Comparison of ENCODE assay signal across 17 mouse cellular contexts in genomic region chr12:79060766-79061652, GRCm38 (mm10). TPM values are rescaled to one million over a fixed set of nuclear protein-coding genes. Genes with fewer than 3 reads are reported as not detected.
DNase-seq lines count a peak whose midpoint lies in the region; ATAC-seq lines count a peak whose summit lies in the region.
"Had no signal": no experiment of that assay in that cellular context is flagged by ENCODE, and none has a peak within 500 bp of the region (broad histone marks: within the 10 kb centered on the region; RNA-seq: fewer than 3 reads in every experiment).

No protein-coding gene starts in this region.

- no peak overlapping the region for H3K9ac ChIP-seq in lung, embryonic 16.5 days (ENCODE audit: low read length)
- H3K9ac ChIP-seq in stomach, embryonic 14.5 days (replicated peaks; ENCODE audit: low read depth, low read length) = no peak overlapping the region
- no peak overlapping the region for H3K9ac ChIP-seq in hindbrain, embryonic 12.5 days
- H3K9ac ChIP-seq: forebrain, postnatal 0 days; kidney, embryonic 15.5 days; neural tube, embryonic 15.5 days had no signal

- peak; percentile 57; the same call in 1 of the 2 replicates for ATAC-seq in lung, embryonic 16.5 days (ENCODE audit: low read depth)
- peak; percentile 94 for ATAC-seq in granulocyte monocyte progenitor cell, adult 5-6 weeks (replicated peaks; ENCODE audit: poor library complexity, severe bottlenecking)
- ATAC-seq in stomach, embryonic 14.5 days (ENCODE audit: insufficient number of reproducible peaks, insufficient read depth, low FRiP score, low read depth) = no peak
- ATAC-seq in hindbrain, embryonic 12.5 days (ENCODE audit: low FRiP score) = no peak
- ATAC-seq: forebrain, postnatal 0 days; inflammation-experienced regulatory T-cells, adult 6 months had no signal

- no peak overlapping the region; the same call in 1 of the 2 replicates for H3K27ac ChIP-seq in lung, embryonic 16.5 days (ENCODE audit: low read length)
- peak overlapping the region; percentile 4; the same call in 1 of the 2 replicates for H3K27ac ChIP-seq in stomach, embryonic 14.5 days (ENCODE audit: low read length)
- H3K27ac ChIP-seq in hindbrain, embryonic 12.5 days = no peak overlapping the region
- H3K27ac ChIP-seq: hindbrain, embryonic 10.5 days; kidney, embryonic 15.5 days; neural tube, embryonic 15.5 days had no signal

- no peaks in the 10 kb centered on the region for H3K9me3 ChIP-seq in lung, embryonic 16.5 days (ENCODE audit: control insufficient read depth, low read length)
- no peaks in the 10 kb centered on the region for H3K9me3 ChIP-seq in stomach, embryonic 14.5 days (ENCODE audit: control insufficient read depth, low read depth, low read length)
- no peaks in the 10 kb centered on the region for H3K9me3 ChIP-seq in hindbrain, embryonic 12.5 days (replicated peaks)
- H3K9me3 ChIP-seq: hindbrain, embryonic 10.5 days; kidney, embryonic 15.5 days; megakaryocyte, embryonic 14.5 days; neural tube, embryonic 15.5 days had no signal

- peaks cover 6% of the 10 kb centered on the region; the same call in 1 of the 2 replicates for H3K4me1 ChIP-seq in lung, embryonic 16.5 days (replicated peaks; ENCODE audit: control insufficient read depth, insufficient read depth, low read length)
- H3K4me1 ChIP-seq in stomach, embryonic 14.5 days (ENCODE audit: control insufficient read depth, insufficient read depth, low read length) = 0 out of 2 replicates have a peak, but pooled peaks cover 4% of the 10 kb centered on the region
- no peaks in the 10 kb centered on the region for H3K4me1 ChIP-seq in hindbrain, embryonic 12.5 days
- H3K4me1 ChIP-seq: kidney, embryonic 15.5 days; neural tube, embryonic 15.5 days had no signal

- no peaks in the 10 kb centered on the region for H3K36me3 ChIP-seq in lung, embryonic 16.5 days (ENCODE audit: control insufficient read depth, insufficient read depth, low read length)
- no peaks in the 10 kb centered on the region; the same call in 1 of the 2 replicates for H3K36me3 ChIP-seq in stomach, embryonic 14.5 days (ENCODE audit: control insufficient read depth, insufficient read depth, low read length)
- H3K36me3 ChIP-seq in hindbrain, embryonic 12.5 days = peaks cover 25% of the 10 kb centered on the region

- no peak overlapping the region for H3K4me2 ChIP-seq in lung, embryonic 16.5 days (ENCODE audit: low read depth, low read length)
- no peak overlapping the region for H3K4me2 ChIP-seq in stomach, embryonic 14.5 days (replicated peaks; ENCODE audit: low read depth, low read length)
- H3K4me2 ChIP-seq in hindbrain, embryonic 12.5 days (replicated peaks) = no peak overlapping the region
- H3K4me2 ChIP-seq: kidney, embryonic 15.5 days; liver, embryonic 11.5 days; neural tube, embryonic 15.5 days had no signal

- WGBS in lung, embryonic 16.5 days = 59% methylated on average over 7 of the region's 7 CpGs
- WGBS in stomach, embryonic 14.5 days = 73% methylated on average over 7 of the region's 7 CpGs
- WGBS in hindbrain, embryonic 12.5 days = 82% methylated on average over 7 of the region's 7 CpGs

- H3K27me3 ChIP-seq in lung, embryonic 16.5 days (ENCODE audit: control insufficient read depth, insufficient read depth, low read depth, low read length) = no peaks in the 10 kb centered on the region
- H3K27me3 ChIP-seq in stomach, embryonic 14.5 days (ENCODE audit: control insufficient read depth, insufficient read depth, low read length) = no peaks in the 10 kb centered on the region
- no peaks in the 10 kb centered on the region for H3K27me3 ChIP-seq in hindbrain, embryonic 12.5 days
- H3K27me3 ChIP-seq: kidney, embryonic 15.5 days; neural tube, embryonic 15.5 days had no signal

- no peak overlapping the region for H3K4me3 ChIP-seq in lung, embryonic 16.5 days (ENCODE audit: low read length)
- H3K4me3 ChIP-seq in stomach, embryonic 14.5 days (ENCODE audit: low read depth, low read length) = no peak overlapping the region
- H3K4me3 ChIP-seq in hindbrain, embryonic 12.5 days = no peak overlapping the region
- H3K4me3 ChIP-seq: hindbrain, embryonic 10.5 days; kidney, embryonic 15.5 days; megakaryocyte, embryonic 14.5 days; neural tube, embryonic 15.5 days had no signal

- DNase-seq in adrenal gland, postnatal 14 days = peak; percentile 7
- DNase-seq in adrenal gland, adult 2 months = no peak
- no peak for DNase-seq in lung, postnatal 4 days
- no peak for DNase-seq in thymus, postnatal 0 days (ENCODE audit: low spot score)
- DNase-seq: cerebellum, adult 8-10 months; forebrain, postnatal 0 days; left cerebral cortex, postnatal 4 days had no signal

RNA-seq across cellular contexts. Expression of gene Pigh, which starts 28.4 kb away (rescaled TPM):
- 8.2 and 10.0 TPM in 2 replicates for total RNA-seq in adrenal gland, postnatal 14 days (2021)
- total RNA-seq in adrenal gland, adult 2 months (2021) = 10 to 100 TPM; 10.5 to 12.6 TPM
- 16.7 and 17.5 TPM in 2 replicates for polyA plus RNA-seq in adrenal gland, adult 2 months (2012; rRNA removed)
- 25.9 and 26.4 TPM in 2 replicates for polyA plus RNA-seq in lung, embryonic 16.5 days (2015; fragmentation: Nextera tagmentation; extraction: Ambion mirVana)
- total RNA-seq in granulocyte monocyte progenitor cell, adult 5-6 weeks (2014; fragmentation: Nextera tagmentation) = 13.6 and 14.3 TPM in 2 replicates
- 14.7 and 14.8 TPM in 2 replicates for total RNA-seq in granulocyte monocyte progenitor cell, adult 5-6 weeks (2017)
- polyA plus RNA-seq in stomach, embryonic 14.5 days (2014; fragmentation: Nextera tagmentation; extraction: Ambion mirVana) = 36.0 and 37.4 TPM in 2 replicates
- polyA plus RNA-seq in thymus, postnatal 0 days (2015; fragmentation: Nextera tagmentation; extraction: Ambion mirVana) = 18.0 and 19.5 TPM in 2 replicates
- polyA plus RNA-seq in hindbrain, embryonic 12.5 days (2016; fragmentation: Nextera tagmentation; extraction: Ambion mirVana) = 27.1 and 28.3 TPM in 2 replicates

RNA-seq across cellular contexts. Expression of gene Plekhh1, which starts 32.0 kb away (rescaled TPM):
- 1.8 and 2.6 TPM in 2 replicates for total RNA-seq in adrenal gland, postnatal 14 days (2021)
- total RNA-seq in adrenal gland, adult 2 months (2021) = 1 to 10 TPM; 1.8 to 2.2 TPM
- 1.4 and 2.1 TPM in 2 replicates for polyA plus RNA-seq in adrenal gland, adult 2 months (2012; rRNA removed)
- polyA plus RNA-seq in lung, embryonic 16.5 days (2015; fragmentation: Nextera tagmentation; extraction: Ambion mirVana) = 2.6 and 3.1 TPM in 2 replicates
- total RNA-seq in granulocyte monocyte progenitor cell, adult 5-6 weeks (2014; fragmentation: Nextera tagmentation) = 0.41 TPM in 1 of 2 replicates, not detected in the other
- total RNA-seq in granulocyte monocyte progenitor cell, adult 5-6 weeks (2017) = 0.09 and 0.21 TPM in 2 replicates
- polyA plus RNA-seq in stomach, embryonic 14.5 days (2014; fragmentation: Nextera tagmentation; extraction: Ambion mirVana) = 4.7 and 4.8 TPM in 2 replicates
- 0.33 and 0.46 TPM in 2 replicates for polyA plus RNA-seq in thymus, postnatal 0 days (2015; fragmentation: Nextera tagmentation; extraction: Ambion mirVana)
- polyA plus RNA-seq in hindbrain, embryonic 12.5 days (2016; fragmentation: Nextera tagmentation; extraction: Ambion mirVana) = 4.9 and 5.7 TPM in 2 replicates

RNA-seq across cellular contexts. Expression of gene Tmem229b, which starts 53.6 kb away (rescaled TPM):
- total RNA-seq in adrenal gland, postnatal 14 days (2021) = 12.6 and 15.5 TPM in 2 replicates
- total RNA-seq in adrenal gland, adult 2 months (2021) = 10 to 100 TPM in 1 of 2 experiments, 1 to 10 TPM in 1; 5.8 to 11.3 TPM
- polyA plus RNA-seq in adrenal gland, adult 2 months (2012; rRNA removed) = 9.2 and 9.3 TPM in 2 replicates
- polyA plus RNA-seq in lung, embryonic 16.5 days (2015; fragmentation: Nextera tagmentation; extraction: Ambion mirVana) = 6.7 and 9.5 TPM in 2 replicates
- total RNA-seq in granulocyte monocyte progenitor cell, adult 5-6 weeks (2014; fragmentation: Nextera tagmentation) = 104 and 113 TPM in 2 replicates
- 83.8 and 100 TPM in 2 replicates for total RNA-seq in granulocyte monocyte progenitor cell, adult 5-6 weeks (2017)
- 5.3 and 5.7 TPM in 2 replicates for polyA plus RNA-seq in stomach, embryonic 14.5 days (2014; fragmentation: Nextera tagmentation; extraction: Ambion mirVana)
- polyA plus RNA-seq in thymus, postnatal 0 days (2015; fragmentation: Nextera tagmentation; extraction: Ambion mirVana) = 27.5 and 27.7 TPM in 2 replicates
- polyA plus RNA-seq in hindbrain, embryonic 12.5 days (2016; fragmentation: Nextera tagmentation; extraction: Ambion mirVana) = 23.6 and 27.5 TPM in 2 replicates

Comparison
In these comparisons a context has a peak if more than half of its experiments do, and no peak if none do; other contexts are left out.
1. ATAC-seq: peak in lung, embryonic 16.5 days (single experiment) and granulocyte monocyte progenitor cell, adult 5-6 weeks (single experiment); none in stomach, embryonic 14.5 days (single experiment) and hindbrain, embryonic 12.5 days (single experiment).